Mouse (Mus musculus) limb, embryonic 12.5 days (tissue): Measurements from ENCODE around the gene Gm14085. TPM values are rescaled to one million over a fixed set of nuclear protein-coding genes. Genes with fewer than 3 reads are reported as not detected.
"Not testable (repeated sequence)": the region's sequence is repeated elsewhere in the genome, so short reads cannot be mapped to it uniquely, and the experiment has no call there.

Source experiments
- ATAC-seq: fragments of 200-750 bp; cut with Nextera tagmentation; 2 replicates; pipeline ENCODE4 v1.8.0; 2017; ENCODE audit warnings: low read depth, moderate TSS enrichment; ENCODE audit not compliant: insufficient number of reproducible peaks, insufficient read depth, low FRiP score, low TSS enrichment
- H3K27ac ChIP-seq: fragments of 300-500 bp; sonication (generic); 2 replicates; pipeline ENCODE4 v1.5.1; 2016; ENCODE audit warnings: mild to moderate bottlenecking, moderate library complexity
- H3K27me3 ChIP-seq: fragments of 300-500 bp; sonication (generic); 2 replicates; pipeline ENCODE4 v1.6.1; 2016; ENCODE audit warnings: mild to moderate bottlenecking, moderate library complexity
- H3K36me3 ChIP-seq: fragments of 300-500 bp; sonication (generic); 2 replicates; pipeline ENCODE4 v1.6.1; 2016; ENCODE audit warnings: mild to moderate bottlenecking, moderate library complexity
- H3K4me1 ChIP-seq: fragments of 300-500 bp; sonication (generic); replicated peaks from 2 replicates; pipeline ENCODE4 v1.6.1; 2016
- H3K4me2 ChIP-seq: fragments of 300-500 bp; sonication (generic); 2 replicates; pipeline ENCODE4 v1.6.1; 2016; ENCODE audit warnings: mild to moderate bottlenecking, moderate library complexity
- H3K4me3 ChIP-seq: fragments of 300-500 bp; sonication (generic); replicated peaks from 2 replicates; pipeline ENCODE4 v1.5.1; 2016; ENCODE audit warnings: mild to moderate bottlenecking
- H3K9ac ChIP-seq: fragments of 300-500 bp; sonication (generic); replicated peaks from 2 replicates; pipeline ENCODE4 v1.6.1; 2016; ENCODE audit warnings: mild to moderate bottlenecking, moderate library complexity
- H3K9me3 ChIP-seq: fragments of 300-500 bp; sonication (generic); 2 replicates; pipeline ENCODE4 v1.6.1; 2016; ENCODE audit warnings: mild to moderate bottlenecking, moderate library complexity
- WGBS: fragments of 180-500 bp; shearing (Covaris S2); methylation state at CpG from one replicate; pipeline ENCODE4 v1.1.7; 2016; 5-methylcytosine and 5-hydroxymethylcytosine counted together
- polyA plus RNA-seq: library from polyadenylated mRNA; unstranded; fragments of >200 nt; fragmentation: Nextera tagmentation; extraction: Ambion mirVana; gene quantifications from 2 replicates; pipeline ENCODE4 v1.2.1, GENCODE M21; 2016

Gene Gm14085
- polyA plus RNA-seq, result not detected in 2 replicates

DNA sequence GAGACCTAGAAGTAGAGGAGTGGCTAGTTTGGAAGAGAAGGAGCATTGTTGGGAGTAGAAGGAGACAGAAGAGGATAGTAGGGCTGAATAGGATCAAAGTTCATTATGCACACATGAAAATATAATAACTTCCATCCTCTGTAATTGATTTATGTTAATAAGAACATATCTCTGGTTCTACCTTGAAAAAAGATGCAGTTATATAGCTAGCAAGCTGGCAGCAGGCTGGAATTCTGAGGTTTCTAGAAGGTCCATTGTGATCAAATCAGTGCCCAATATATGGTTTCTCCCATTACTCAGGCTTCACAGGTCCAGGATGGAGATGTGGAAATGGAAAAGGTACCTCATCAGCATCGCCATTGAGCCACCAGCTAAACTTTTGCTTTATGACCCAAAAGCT lies at the start of gene Gm14085:
Gene Gm14085 (plus strand): TSS at position 301 of the 400 bp plus-strand sequence.
- ATAC-seq, result no peak
- WGBS, result 89% methylated on average over 1 of the region's 1 CpGs
- Histone ChIP-seq H3K36me3 (no peaks in the 10 kb centered on the region), H3K4me3 (no peak within 1 kb of the TSS), H3K4me2 (no peak within 1 kb of the TSS), H3K27me3 (no peaks in the 10 kb centered on the region), H3K27ac (no peak within 1 kb of the TSS), H3K9me3 (no peaks in the 10 kb centered on the region), H3K4me1 (no peaks in the 10 kb centered on the region), H3K9ac (no peak within 1 kb of the TSS)

DNA sequence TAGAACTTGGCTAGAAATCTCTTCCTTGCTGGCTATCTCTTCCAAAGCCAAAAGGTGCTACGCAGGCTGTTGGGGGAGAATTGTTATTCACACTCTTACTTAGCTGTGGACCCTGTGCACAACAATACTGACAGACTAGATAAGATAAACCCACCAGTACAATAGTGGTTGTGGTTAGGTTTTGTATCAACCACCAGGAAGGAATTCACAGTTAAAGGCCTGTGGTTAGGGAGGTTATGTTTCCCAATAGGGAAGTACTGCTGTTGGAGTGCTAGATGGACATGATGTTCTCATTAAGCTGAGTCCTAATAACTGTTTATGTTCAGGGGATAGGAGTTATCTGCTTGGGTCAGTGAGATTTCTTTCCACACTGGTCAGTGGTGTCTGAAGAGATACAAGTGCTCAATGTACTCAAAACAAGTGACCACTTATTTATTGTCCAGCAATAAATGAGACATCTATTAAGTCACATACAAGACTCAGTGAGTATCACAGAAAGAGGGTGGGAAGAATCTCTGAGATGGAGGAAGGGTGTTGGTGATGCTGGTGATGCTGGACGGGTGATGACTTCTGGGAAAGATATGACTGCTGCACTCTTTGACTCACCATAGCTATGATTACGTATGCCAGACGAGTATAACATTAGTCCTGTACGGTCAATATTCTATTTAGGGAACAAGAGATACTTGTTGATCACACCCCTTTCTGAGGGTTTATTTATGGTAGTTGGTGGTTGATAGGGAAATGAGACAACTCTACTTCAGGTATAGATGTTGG lies 45.8 kb upstream of the Gm14085 start:
- H3K36me3 ChIP-seq, H3K27me3 ChIP-seq, H3K9ac ChIP-seq, H3K27ac ChIP-seq, H3K4me1 ChIP-seq, H3K4me2 ChIP-seq, H3K4me3 ChIP-seq, ATAC-seq, H3K9me3 ChIP-seq: not testable (repeated sequence)
- 82% methylated on average over 5 of the region's 5 CpGs for WGBS

DNA sequence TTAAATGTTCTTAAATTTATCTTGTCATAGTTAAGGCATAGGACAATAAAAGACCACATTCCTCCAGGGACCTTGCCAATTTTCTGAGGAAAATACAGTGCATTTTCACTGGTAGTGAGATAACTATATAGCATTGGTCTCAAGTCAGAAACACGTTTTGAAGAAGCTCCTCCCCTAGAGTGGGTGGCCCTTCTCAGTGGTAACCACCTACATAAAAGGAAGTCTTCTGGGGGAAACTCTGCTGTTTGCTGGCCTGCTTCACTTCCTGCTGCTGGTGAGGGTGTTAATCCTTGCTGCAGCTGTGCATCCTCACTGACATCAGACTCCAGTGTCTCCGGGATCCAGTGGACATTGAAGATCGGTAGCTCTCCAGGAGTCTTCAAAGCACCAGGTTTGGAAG lies 44.2 kb upstream of the Gm14085 start:
- not testable (repeated sequence) for H3K4me1 ChIP-seq, H3K4me2 ChIP-seq, H3K9ac ChIP-seq, H3K27me3 ChIP-seq, H3K27ac ChIP-seq, H3K9me3 ChIP-seq, ATAC-seq, H3K36me3 ChIP-seq, H3K4me3 ChIP-seq
- 6% methylated on average over 1 of the region's 3 CpGs for WGBS

DNA sequence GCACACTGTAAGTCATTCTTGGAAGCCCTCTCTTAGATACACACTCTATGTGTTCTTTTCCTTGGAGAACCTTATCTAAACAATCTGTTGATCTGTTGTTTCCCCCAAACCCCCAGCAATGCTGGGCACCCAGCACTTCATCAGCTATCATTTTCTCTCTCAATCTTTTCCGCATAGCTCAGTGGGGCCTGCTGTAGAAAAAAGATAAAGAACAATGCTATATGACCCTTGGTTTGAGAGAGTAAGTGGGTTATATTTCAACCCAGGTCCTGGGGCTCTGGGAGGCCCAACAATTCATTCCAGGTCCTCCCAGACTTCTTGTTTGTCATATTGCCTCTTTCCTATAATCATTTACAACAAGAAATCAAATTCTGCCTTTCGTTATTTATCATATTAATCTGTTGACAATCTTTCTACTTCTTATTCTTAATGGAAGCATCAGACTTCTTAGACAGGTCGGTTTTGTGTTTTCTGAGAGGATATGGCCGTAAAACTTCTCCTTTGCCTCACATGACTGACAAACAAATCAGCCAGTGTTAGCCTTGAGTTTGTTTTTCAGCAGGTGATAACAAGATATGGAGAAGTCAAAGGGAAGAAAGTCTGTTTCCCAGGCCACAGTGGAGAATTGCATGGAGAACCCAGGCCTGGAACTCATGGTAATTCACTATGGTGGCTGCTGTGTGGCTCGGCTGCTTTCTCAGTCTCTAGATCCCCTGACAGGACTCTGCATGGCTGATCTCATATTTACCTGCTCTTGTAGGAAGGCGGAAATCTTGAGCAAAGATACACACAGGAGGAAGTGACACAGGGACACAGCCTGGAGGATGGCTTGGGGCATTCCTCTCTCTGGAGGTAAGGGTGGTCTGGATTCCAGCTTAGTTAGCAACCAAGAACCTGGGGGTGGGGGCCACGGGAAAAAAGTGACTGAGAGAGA lies 43.5 kb upstream of the Gm14085 start:
- H3K27me3 ChIP-seq, result no peaks in the 10 kb centered on the region
- 82% methylated on average over 7 of the region's 7 CpGs for WGBS
- no peaks in the 10 kb centered on the region for H3K36me3 ChIP-seq
- no peak overlapping the region for H3K4me2 ChIP-seq
- no peak overlapping the region for H3K27ac ChIP-seq
- ATAC-seq, result no peak
- H3K9ac ChIP-seq, result no peak overlapping the region
- no peak overlapping the region for H3K4me3 ChIP-seq
- H3K4me1 ChIP-seq, result no peaks in the 10 kb centered on the region
- H3K9me3 ChIP-seq, result no peaks in the 10 kb centered on the region

DNA sequence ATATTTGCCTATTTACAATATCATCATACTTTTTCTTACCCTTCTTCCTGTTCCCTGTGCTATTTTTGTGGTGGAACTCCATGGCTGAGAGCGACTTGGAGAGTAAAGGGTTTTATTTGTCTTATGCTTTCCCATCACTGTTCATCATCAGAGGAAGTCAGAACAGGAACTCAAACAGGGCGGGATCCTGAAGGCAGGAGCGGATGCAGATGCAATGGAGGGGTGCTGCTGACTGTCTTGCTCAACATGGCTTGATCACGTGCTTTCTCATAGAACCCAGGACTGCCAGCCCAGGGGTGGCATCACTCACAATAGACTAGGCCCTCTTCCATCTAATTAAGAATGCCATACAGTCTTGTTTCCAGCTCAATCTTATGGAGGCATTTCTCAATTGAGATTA lies 34.4 kb upstream of the Gm14085 start:
- 87% methylated on average over 4 of the region's 4 CpGs for WGBS
- H3K4me2 ChIP-seq, result no peak overlapping the region
- H3K9ac ChIP-seq, result no peak overlapping the region
- no peak for ATAC-seq
- no peak overlapping the region for H3K4me3 ChIP-seq
- H3K36me3 ChIP-seq, result no peaks in the 10 kb centered on the region
- no peak overlapping the region for H3K27ac ChIP-seq
- H3K27me3 ChIP-seq, result no peaks in the 10 kb centered on the region
- no peaks in the 10 kb centered on the region for H3K4me1 ChIP-seq
- H3K9me3 ChIP-seq, result no peaks in the 10 kb centered on the region

DNA sequence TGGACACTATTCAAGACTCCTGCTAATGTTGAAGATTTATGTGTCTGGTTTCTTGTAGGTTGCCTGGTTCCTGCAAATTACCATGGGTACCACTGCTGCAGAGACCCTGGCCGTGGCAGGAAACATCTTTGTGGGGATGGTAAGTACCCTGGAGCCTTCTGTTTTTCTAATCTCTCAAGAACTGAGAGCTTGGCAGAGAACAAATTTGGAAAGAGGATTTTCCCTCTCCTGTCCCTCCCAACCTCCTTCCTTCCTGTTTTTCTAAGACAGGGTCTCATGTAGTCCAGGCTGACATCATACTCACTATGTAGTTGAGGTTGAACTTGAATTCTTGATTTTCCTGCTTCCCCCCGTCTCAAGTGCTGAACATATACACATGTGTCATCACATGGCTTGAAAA lies 32.3 kb upstream of the Gm14085 start:
- no peaks in the 10 kb centered on the region for H3K4me1 ChIP-seq
- no peaks in the 10 kb centered on the region for H3K27me3 ChIP-seq
- no peak overlapping the region for H3K27ac ChIP-seq
- ATAC-seq, result no peak
- no peak overlapping the region for H3K4me3 ChIP-seq
- H3K9ac ChIP-seq, result no peak overlapping the region
- no peaks in the 10 kb centered on the region for H3K36me3 ChIP-seq
- no peaks in the 10 kb centered on the region for H3K9me3 ChIP-seq
- WGBS, result 66% methylated on average over 2 of the region's 2 CpGs
- no peak overlapping the region for H3K4me2 ChIP-seq

DNA sequence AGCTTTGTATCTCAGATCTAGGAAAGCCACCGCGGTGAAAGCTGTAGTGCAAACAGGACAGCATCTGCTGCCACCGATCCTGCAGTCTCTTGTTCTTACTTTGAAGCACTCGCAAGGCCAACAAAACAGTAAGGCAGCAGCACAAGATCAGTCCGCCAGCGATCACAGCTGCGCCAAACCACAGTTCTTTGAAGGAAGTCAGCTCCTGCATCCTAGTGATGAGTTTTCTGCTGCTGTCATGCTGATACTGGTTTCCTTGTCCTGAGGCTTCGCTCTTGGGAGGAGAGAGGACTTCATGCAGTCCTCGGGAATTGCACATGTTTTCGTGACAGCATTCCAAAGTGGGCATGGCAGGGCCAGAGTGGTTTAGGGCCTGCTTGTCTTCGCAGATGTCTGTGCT lies 17.8 kb upstream of the Gm14085 start:
- peak overlapping the region; percentile 54 for H3K9ac ChIP-seq
- H3K9me3 ChIP-seq, result no peaks in the 10 kb centered on the region
- peak overlapping the region; percentile 50 for H3K4me3 ChIP-seq
- 36% methylated on average over 11 of the region's 11 CpGs for WGBS
- 0 out of 2 replicates have a peak, but pooled peaks cover 5% of the 10 kb centered on the region for H3K27me3 ChIP-seq
- peaks cover 8% of the 10 kb centered on the region for H3K4me1 ChIP-seq
- peak overlapping the region; percentile 85 for H3K4me2 ChIP-seq
- no peak for ATAC-seq
- no peaks in the 10 kb centered on the region for H3K36me3 ChIP-seq
- H3K27ac ChIP-seq, result no peak overlapping the region

DNA sequence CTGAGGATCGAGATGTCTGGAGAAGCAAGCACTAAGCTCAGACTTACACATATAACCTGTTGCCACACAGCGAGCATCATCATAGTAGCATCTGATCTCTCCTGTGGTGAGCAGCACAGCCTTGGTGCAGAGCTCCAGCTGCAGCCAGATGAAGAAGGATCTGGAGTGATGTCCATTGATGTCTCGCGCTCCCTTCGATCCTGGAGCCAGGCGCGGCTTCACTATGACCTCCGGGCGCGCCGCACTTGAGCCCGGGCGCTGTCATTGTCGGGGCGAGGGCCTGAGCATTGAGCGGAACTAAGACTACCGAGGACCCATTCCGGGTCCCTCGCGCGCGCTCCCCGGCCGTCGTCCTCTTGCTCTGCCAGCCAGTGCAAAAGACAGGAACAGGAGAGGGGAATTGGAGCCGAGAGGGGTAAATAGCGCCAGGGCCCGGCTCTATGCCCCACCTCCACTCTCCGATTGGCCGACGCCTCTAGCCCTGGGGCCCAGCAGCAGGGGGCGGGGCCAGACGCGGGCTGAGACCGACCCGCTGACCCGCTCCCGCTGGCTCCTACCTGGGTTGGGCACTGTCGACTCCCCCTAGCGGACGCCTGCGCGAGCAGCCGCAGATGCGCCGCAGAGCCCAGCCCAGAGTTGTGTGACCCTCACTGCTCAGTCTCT lies 17.3 kb upstream of the Gm14085 start:
- 1% methylated on average over 43 of the region's 46 CpGs for WGBS
- 0 out of 2 replicates have a peak, but pooled peaks cover 5% of the 10 kb centered on the region for H3K27me3 ChIP-seq
- H3K36me3 ChIP-seq, result no peaks in the 10 kb centered on the region
- H3K27ac ChIP-seq, result no peak overlapping the region
- peak; percentile 100 for ATAC-seq
- peak overlapping the region; percentile 54 for H3K9ac ChIP-seq
- H3K4me2 ChIP-seq, result peak overlapping the region; percentile 85
- H3K4me3 ChIP-seq, result peak overlapping the region; percentile 50
- H3K9me3 ChIP-seq, result no peaks in the 10 kb centered on the region
- peaks cover 8% of the 10 kb centered on the region for H3K4me1 ChIP-seq

DNA sequence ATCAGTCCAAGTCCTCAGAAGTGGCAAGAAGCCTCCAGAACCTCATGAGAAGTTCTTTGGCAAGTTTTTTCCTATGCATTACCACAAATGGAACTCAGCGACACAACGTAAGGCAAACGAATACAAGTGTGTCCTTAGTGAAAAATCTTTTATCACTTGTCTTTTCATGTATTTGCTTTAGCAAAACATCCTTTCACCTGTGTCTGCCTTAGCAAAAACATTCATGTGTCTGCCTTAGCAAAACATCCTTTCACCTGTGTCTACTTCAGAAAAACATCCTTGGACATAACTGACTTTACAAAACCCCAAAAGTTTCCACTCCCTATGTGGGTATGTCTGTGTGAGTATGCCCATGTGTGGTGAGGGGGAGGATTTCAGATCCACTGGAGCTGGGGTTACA lies 15.5 kb upstream of the Gm14085 start:
- H3K9ac ChIP-seq, result no peak overlapping the region
- H3K4me1 ChIP-seq, result peaks cover 8% of the 10 kb centered on the region
- no peak overlapping the region for H3K4me2 ChIP-seq
- 0 out of 2 replicates have a peak, but pooled peaks cover 5% of the 10 kb centered on the region for H3K27me3 ChIP-seq
- H3K27ac ChIP-seq, result no peak overlapping the region
- no peak overlapping the region for H3K4me3 ChIP-seq
- H3K36me3 ChIP-seq, result no peaks in the 10 kb centered on the region
- WGBS, result 97% methylated on average over 3 of the region's 3 CpGs
- ATAC-seq, result no peak
- H3K9me3 ChIP-seq, result no peaks in the 10 kb centered on the region

DNA sequence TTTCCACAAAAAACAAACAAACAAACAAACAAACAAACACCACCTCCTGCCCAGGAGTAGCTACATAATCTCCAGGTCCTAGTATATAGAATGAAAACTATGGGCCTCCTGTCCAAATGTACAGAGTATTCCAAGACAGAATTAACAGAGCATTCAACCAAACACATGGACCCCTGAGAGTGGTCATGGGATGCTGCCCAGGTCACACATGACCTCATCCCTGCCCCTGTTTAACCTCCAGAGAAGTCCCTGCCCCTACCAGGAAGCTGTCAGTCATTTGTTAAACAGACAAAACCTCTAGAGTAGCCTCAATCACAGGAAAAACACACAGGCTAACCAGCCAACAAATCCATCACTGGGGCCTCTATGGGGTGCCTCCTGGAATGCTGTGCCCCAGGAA lies 8.2 kb upstream of the Gm14085 start:
- H3K9ac ChIP-seq, result no peak overlapping the region
- H3K27ac ChIP-seq, result no peak overlapping the region
- no peak overlapping the region for H3K4me2 ChIP-seq
- no peaks in the 10 kb centered on the region for H3K36me3 ChIP-seq
- no peaks in the 10 kb centered on the region for H3K27me3 ChIP-seq
- H3K4me3 ChIP-seq, result no peak overlapping the region
- no peaks in the 10 kb centered on the region for H3K9me3 ChIP-seq
- ATAC-seq, result no peak
- H3K4me1 ChIP-seq, result no peaks in the 10 kb centered on the region

DNA sequence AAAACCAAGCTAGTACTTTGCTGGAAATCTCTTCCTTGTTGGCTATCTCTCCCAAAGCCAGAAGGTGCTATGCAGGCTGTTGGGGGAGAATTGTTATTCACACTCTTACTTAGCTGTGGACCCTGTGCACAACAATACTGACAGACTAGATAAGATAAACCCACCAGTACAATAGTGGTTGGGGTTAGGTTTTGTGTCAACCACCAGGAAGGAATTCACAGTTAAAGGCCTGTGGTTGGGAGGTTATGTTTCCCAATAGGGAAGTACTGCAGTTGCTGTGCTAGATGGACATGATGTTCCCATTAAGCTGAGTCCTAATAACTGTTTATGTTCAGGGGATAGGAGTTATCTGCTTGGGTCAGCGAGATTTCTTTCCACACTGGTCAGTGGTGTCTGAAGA lies 954 bp upstream of the Gm14085 start:
- H3K9me3 ChIP-seq, H3K4me1 ChIP-seq, H3K27ac ChIP-seq, ATAC-seq, H3K36me3 ChIP-seq, H3K9ac ChIP-seq, H3K4me2 ChIP-seq, H3K27me3 ChIP-seq, H3K4me3 ChIP-seq: not testable (repeated sequence)
- WGBS, result 65% methylated on average over 1 of the region's 1 CpGs
